Mouse (Mus musculus) gastrocnemius, postnatal 4 days (tissue): Measurements from ENCODE around the gene Sfxn3. TPM values are rescaled to one million over a fixed set of nuclear protein-coding genes. Genes with fewer than 3 reads are reported as not detected.

ENCODE experiments used
- DNase-seq, 2 experiments: peaks; one replicate each; pipeline ENCODE4 v3.0.0; 2021 to 2022; ENCODE audit warnings: low spot score in 2 of 2, mixed read lengths in 2 of 2
- total RNA-seq, 2 experiments: library from RNA; stranded (reverse); gene quantifications; 2 replicates each; pipeline ENCODE4 v1.2.3; 2021

The Sfxn3 gene
- total RNA-seq, 2 experiments from 2014 or later = 24.1 to 25.2 TPM

DNA sequence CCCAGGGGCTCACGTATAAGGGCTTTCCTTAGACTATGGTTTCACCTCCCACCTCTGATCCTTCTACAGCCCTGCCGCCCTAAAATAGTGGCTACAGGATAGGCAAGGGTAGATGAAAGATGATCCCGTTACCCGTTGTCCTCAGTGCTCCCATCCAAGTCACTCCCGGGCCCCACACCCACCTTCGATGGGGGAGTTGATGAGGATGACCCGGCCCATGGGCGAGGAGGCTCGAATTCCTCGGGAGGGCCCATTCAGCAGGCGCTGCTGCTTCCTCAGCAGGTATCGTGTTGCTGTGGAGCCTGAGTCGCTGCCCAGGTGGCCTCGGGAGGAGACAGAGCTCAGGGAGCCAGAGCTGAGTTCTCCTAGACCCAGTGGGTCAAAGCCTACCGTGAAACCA is 2.1 kb upstream of the Sfxn3 start:
- no peak for DNase-seq

DNA sequence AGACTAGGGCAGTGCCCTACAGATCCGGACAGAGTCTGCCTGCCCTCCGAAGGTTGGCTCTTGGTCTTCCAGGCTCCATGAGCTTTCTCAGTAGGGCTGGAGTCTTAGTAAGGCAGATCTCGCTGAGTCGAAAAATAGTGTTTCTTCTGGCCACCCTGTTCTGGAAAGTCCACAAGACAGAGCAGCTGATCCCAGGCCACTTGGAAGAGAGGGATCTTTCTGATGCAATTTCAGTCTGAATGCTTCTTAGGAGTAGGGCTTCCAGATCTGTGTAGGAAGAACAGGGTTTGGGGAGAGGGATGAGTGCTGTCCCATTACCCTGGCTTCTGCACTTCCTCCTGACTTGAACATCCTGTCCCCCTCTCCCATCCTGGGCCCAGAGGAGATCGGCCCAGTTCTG is 1.7 kb upstream of the Sfxn3 start, which contains the start of gene Pdzd7:
Pdzd7 (minus strand) TSS at position 67 of the 400 bp plus-strand sequence.
- no peak for DNase-seq

- DNase-seq = peak in 1 of 2 experiments; percentile 81
Measured at GRCm38 (mm10) chr19:45046523-45047321, 581 bp upstream of the Sfxn3 start.

- DNase-seq = peak in 1 of 2 experiments; percentile 42
Measured at GRCm38 (mm10) chr19:45047935-45048643, 786 bp downstream of the Sfxn3 start.

DNA sequence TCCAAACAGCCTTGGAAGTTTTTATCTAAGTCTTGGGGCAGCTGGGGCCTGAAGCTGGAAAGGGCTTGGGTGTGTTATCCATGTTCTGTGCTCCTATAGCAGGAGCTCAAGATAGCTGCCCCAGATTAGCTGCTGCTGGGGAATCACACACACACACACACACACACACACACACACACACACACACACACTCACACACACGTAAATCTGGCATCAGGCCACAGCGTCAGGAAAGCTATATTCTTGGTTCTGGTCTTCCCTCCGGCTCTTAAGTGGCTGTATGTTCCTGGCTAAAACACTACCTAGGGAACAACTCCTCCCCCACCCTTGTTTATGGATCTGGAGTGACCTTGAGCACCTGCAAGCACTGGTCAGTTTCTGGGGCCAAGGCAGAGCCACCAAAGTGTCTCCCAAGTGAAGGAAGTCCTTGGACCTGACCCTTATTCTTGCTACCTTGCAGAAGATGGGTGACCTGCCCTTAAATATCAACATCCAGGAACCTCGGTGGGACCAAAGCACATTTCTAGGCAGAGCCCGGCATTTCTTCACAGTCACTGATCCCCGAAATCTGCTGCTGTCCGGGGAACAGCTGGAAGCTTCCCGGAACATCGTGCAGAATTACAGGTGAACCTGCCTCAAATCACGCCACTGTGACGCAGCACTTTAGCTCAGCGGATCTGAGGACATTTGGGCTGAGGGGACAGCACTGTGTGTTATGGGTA is 1.5 kb downstream of the Sfxn3 start:
- no peak for DNase-seq

DNA sequence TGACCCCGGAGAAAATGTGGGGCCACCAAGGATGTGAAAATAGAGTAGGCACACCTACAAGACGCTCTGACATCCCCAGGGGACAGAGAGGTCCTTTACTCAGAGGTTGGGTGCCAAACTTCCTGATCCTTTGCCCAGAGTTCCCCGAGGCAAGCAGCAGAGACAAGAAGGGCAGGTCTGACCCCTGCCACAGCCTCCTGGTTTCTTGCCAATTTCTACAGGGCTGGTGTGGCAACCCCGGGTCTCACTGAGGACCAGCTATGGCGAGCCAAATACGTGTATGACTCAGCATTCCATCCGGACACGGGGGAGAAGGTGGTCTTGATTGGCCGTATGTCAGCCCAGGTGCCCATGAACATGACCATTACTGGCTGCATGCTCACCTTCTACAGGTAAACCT is 2.2 kb downstream of the Sfxn3 start:
- DNase-seq = no peak

DNA sequence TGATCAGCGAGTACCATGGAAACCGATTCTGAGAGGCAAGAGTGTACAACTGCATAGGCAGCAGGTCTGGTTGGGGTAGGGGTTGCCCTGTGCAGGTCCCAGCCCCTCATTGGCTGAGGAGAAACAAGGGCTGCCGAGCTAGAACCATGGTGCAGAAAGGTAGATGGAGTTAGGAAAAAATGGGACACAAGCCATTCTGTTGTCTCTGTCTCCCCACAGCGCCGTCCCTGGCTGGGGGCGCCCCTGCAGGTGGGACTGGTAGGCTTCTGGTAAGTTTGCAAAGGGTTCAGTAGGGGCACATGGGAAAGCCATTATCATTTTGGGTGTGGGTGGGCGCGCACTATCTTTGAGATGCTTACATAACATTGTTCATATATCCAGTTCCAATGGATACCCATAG is 6.1 kb downstream of the Sfxn3 start:
- no peak for DNase-seq

DNA sequence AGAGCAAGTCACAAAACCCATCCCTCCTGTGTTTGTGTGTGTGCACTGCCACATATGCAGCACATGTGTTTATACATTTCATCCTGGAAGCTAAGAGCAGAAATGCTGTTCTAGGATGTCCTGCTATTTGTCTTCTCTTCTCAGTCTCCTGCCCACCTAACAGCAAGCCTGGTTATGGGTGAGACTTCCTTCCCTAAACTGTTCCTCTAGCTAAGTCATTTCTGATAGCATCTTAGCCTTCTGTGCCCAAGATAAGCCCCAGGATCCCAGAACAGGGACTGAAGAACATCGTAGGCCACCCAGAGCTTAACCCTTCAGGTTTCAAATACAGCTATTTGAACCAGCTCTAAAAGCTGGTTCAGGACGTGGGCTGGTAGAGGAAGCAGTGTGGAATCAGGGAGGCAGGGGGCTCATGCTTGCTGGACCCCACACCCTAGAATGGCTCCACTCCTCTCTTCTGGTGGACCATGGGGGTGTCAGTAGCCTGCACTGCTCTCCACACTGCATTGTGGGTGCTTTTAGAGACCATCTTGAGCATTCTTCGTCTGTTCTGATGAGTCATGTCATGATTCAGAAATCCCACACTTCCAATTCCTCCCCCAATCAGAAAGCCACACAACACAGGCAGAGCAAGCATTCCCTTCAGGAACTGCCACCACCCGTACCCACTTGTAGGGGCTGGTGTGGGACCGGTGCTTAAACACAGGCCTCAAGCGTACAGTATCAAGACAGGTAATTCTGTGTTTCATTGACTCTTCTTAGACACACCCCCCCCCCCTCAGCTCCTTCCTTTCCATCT is 7.8 kb downstream of the Sfxn3 start:
- DNase-seq = no peak

- DNase-seq = no peak
Measured at GRCm38 (mm10) chr19:45056364-45056763, 9.1 kb downstream of the Sfxn3 start.

DNA sequence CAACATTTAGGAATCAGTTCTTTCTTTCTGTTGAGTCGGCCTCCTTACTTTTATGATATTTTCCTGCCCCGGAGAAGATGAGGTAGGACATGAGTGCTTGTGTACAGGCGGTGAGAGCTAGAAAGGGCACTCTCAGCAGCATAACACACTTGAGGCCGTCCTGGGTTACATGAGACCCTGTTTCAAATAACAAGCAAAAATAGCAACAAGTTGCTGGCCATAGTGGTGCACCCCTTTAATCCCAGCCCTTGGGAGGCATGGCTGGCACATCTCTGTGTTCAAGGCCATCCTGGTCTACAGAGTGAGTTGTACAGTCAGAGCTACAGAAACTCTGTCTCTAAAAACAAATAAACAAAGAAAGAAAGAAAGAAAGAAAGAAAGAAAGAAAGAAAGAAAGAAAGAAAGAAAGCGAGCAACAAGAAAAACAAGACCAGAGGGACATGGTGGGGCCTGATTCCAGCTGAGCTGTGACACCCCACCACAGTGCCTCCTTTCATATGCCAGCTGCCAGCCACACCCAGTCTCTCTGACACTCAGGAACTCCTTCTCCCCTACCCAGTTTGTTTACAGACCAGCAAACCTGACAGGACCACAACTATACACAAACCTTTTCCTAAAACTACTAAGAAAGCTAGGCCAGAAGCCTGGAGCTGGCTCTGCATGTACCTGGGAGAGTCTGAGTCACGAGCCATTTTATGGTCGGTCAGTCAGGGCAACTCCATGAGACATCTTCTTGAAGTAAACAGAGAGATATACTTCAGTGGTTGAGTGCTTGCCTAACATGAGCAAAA is 9.8 kb downstream of the Sfxn3 start:
- DNase-seq = no peak

GRCm38 (mm10) chr19:45057724-45058112 is 10.4 kb downstream of the Sfxn3 start:
- DNase-seq = no peak

GRCm38 (mm10) chr19:45058113-45058839 is 11.0 kb downstream of the Sfxn3 start:
- DNase-seq = peak; percentile 79 to 92

DNA sequence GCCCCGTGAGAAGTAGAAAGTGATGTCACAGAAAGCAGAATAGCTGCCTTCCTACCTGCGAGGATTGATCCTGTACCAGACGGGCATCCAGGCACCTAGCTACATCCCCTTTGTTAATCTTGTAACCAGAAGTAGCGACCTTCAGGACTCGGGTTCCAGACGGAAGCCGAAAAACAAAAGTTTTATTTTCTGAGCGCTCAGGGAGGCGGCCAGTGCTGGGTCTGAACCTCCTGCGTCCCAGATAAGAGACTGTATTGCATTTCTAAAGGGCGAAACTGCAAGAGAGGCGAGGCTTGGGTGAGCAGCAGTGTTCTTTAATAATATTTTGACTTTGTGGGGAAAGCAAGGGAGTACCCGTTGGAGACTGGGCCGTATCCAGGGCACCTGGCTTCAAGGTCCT is 11.5 kb downstream of the Sfxn3 start:
- no peak for DNase-seq

DNA sequence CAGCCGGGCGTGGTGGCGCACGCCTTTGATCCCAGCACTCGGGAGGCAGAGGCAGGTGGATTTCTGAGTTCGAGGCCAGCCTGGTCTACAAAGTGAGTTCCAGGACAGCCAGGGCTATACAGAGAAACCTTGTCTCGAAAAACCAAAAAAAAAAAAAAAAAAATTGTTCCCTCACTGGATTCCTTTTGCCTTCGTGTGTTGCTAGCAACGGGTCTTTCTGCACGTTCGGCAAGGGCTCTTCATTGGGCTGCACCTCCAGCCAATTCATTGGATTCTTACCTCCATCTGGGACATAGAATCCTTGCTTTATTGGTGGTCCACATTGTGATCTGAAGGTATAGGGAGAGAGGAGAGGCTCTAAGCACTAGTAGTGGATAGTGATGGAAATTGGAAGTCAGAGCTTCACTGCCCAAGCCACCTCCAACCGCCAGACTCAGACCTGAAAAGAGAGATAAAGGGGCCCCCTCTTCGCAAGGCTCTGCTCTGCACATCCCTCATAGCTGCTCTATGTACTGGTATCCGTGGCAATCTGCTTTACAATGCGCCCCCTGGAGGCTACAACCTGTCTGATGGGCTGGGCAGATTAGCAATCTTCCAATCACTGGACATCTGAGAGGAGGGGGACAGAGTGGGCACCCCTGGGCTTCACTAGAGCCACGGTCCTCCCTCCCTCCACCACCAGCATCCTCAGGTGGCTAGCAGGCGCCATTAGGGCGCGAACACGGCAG is 16.4 kb downstream of the Sfxn3 start:
- DNase-seq = no peak

DNA sequence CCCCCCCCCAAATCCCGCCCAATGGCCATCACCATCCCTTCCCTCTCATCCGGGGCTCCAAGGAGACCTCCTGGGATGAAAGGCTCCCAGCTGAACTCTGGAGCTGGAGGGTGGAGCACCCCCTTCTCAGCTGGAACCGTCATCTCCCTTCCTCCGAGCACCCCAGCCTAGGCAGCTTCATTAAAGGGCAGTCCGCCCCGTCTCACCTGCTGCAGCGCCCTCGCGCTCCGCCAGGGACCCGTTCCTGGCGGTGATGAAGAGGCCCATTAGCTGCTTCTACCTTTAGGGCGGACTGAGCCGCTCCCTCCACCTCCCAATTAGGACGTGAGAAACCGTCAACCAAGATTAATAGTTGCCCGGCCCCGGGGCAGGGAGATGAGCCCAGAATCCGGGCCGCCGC is 17.9 kb downstream of the Sfxn3 start:
- DNase-seq = peak in 1 of 2 experiments; percentile 16

- no peak for DNase-seq
Measured at GRCm38 (mm10) chr19:45067170-45067569, 19.9 kb downstream of the Sfxn3 start.

GRCm38 (mm10) chr19:45067758-45068510 is 20.6 kb downstream of the Sfxn3 start:
- DNase-seq = no peak
